Mouse (Mus musculus) E14TG2a.4 (cell line): ENCODE measurements around the gene Trmt10b.

Experiments used
- CTCF ChIP-seq: conservative IDR thresholded peaks from 2 replicates; pipeline ENCODE4 v1.5.1; 2014; ENCODE audit warnings: low read length
- NANOG ChIP-seq: IDR thresholded peaks from 2 replicates; pipeline ENCODE4 v1.6.1; 2014; ENCODE audit warnings: borderline replicate concordance, low read length, mixed read lengths
- POU5F1 ChIP-seq: IDR thresholded peaks from 2 replicates; pipeline ENCODE4 v1.6.1; 2014; ENCODE audit warnings: low read length, borderline replicate concordance

- peak; percentile 74 for TF ChIP-seq CTCF
- TF ChIP-seq NANOG: no peak
- no peak for TF ChIP-seq POU5F1
These were observed 11.1 kb downstream of the Trmt10b start for GRCm38 (mm10) chr4:45308046-45308445.
